Mouse (Mus musculus) kidney, adult 2 months (tissue): ENCODE results near the gene Arl2.

Source experiments
- CTCF ChIP-seq: fragments of 200-500 bp; conservative IDR thresholded peaks from 2 replicates; pipeline ENCODE4 v1.5.1; 2011; ENCODE audit warnings: low read depth, mild to moderate bottlenecking, control low read depth, low read length, moderate library complexity, mixed read lengths; ENCODE audit not compliant: insufficient read depth, insufficient read length
- POLR2A ChIP-seq: fragments of 200-500 bp; IDR thresholded peaks from one replicate; pipeline ENCODE4 v1.6.1; 2011; ENCODE audit warnings: low read depth, low read length, control low read depth

DNA sequence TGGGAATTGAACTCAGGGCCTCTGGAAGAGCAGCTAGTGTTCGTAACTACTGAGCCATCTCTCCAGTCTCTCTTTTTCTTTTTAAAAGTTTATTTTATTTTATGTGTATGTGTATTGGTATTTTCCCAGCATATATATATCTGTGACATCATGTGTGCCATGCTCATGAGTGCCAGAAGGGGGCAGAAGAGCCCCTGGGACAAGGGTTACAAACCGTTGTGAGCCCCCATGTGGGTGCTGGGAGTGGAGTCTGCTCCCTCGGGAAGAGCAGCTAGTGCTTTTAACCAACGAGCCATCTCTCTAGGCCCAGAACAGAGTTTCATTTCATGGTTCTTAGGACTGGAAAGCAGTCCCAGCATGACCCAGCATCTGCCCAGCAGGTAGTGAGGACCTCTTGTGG, 25.4 kb upstream of the Arl2 start:
- TF ChIP-seq CTCF (0 out of 2 replicates have a peak, but pooled peaks have one; percentile 5), POLR2A (no peak)
